In genomic region chr6:122820799-122821650, GRCm38 (mm10) we compare ENCODE assay signal across 8 mouse cellular contexts. TPM values are rescaled to one million over a fixed set of nuclear protein-coding genes. Genes with fewer than 3 reads are reported as not detected.
DNase-seq lines count a peak whose midpoint lies in the region; ATAC-seq and TF ChIP-seq lines count a peak whose summit lies in the region.

No protein-coding gene starts in this region.

- no peak for ATAC-seq in forebrain, postnatal 0 days
- ATAC-seq in midbrain, embryonic 15.5 days (replicated peaks), result peak; percentile 24
- no peak; the same call in 1 of the 2 replicates for ATAC-seq in megakaryocyte progenitor cell, adult 5-6 weeks (replicated peaks; ENCODE audit: poor library complexity)

- TF ChIP-seq CTCF in liver, adult 2 months (IDR thresholded peaks at IDR 0.05; ENCODE audit: low read depth, low read length), result no peak
- no peak for TF ChIP-seq CTCF in forebrain, postnatal 0 days (IDR thresholded peaks at IDR 0.05; ENCODE audit: low read depth)

- DNase-seq in liver, adult 2 months (ENCODE audit: extremely low read depth, low read depth, low spot score), result no peak
- DNase-seq in liver, result no peak
- no peak for DNase-seq in forebrain, postnatal 0 days
- DNase-seq in kidney, postnatal 14 days, result peak; percentile 39
- no peak for DNase-seq in embryo, embryonic 10.5 days (ENCODE audit: low spot score)
- DNase-seq in retina, postnatal 1 day, result no peak

- TF ChIP-seq POLR2A in liver, adult 2 months (IDR thresholded peaks at IDR 0.05; ENCODE audit: extremely low read depth, insufficient read depth, low read length), result no peak

- peak overlapping the region; percentile 86; the same call in 1 of the 2 replicates for H3K4me3 ChIP-seq in liver, adult 2 months (ENCODE audit: insufficient read depth, low read depth, low read length)
- H3K4me3 ChIP-seq in forebrain, postnatal 0 days (ENCODE audit: low read depth, low read length), result peak overlapping the region; percentile 62
- peak overlapping the region; percentile 78 for H3K4me3 ChIP-seq in midbrain, embryonic 15.5 days

- peak overlapping the region; percentile 86 for H3K4me2 ChIP-seq in forebrain, postnatal 0 days (ENCODE audit: low read depth)
- peak overlapping the region; percentile 85 for H3K4me2 ChIP-seq in midbrain, embryonic 15.5 days

- H3K9ac ChIP-seq in liver, adult 2 months (ENCODE audit: low read depth, low read length), result peak overlapping the region; percentile 100
- H3K9ac ChIP-seq in forebrain, postnatal 0 days, result peak overlapping the region; percentile 87
- peak overlapping the region; percentile 79 for H3K9ac ChIP-seq in midbrain, embryonic 15.5 days

- H3K27ac ChIP-seq in liver, adult 2 months (replicated peaks; ENCODE audit: insufficient read depth, low read depth, low read length), result no peak overlapping the region
- no peak overlapping the region for H3K27ac ChIP-seq in forebrain, postnatal 0 days (ENCODE audit: low read depth, low read length)
- no peak overlapping the region for H3K27ac ChIP-seq in midbrain, embryonic 15.5 days

- H3K36me3 ChIP-seq in liver, adult 2 months (ENCODE audit: control insufficient read depth, insufficient read depth, low read length), result no peaks in the 10 kb centered on the region
- H3K36me3 ChIP-seq in forebrain, postnatal 0 days (ENCODE audit: insufficient read depth), result no peaks in the 10 kb centered on the region
- H3K36me3 ChIP-seq in midbrain, embryonic 15.5 days (replicated peaks), result no peaks in the 10 kb centered on the region

- peaks cover 27% of the 10 kb centered on the region for H3K79me2 ChIP-seq in liver, adult 2 months (ENCODE audit: control insufficient read depth, insufficient read depth, low read length)

- H3K9me3 ChIP-seq in forebrain, postnatal 0 days (ENCODE audit: low read length), result no peaks in the 10 kb centered on the region
- no peaks in the 10 kb centered on the region for H3K9me3 ChIP-seq in midbrain, embryonic 15.5 days

- 42% methylated on average over 15 of the region's 15 CpGs for WGBS in liver, adult 2 months
- WGBS in forebrain, postnatal 0 days, result 17% methylated on average over 15 of the region's 15 CpGs
- 16% methylated on average over 15 of the region's 15 CpGs for WGBS in midbrain, embryonic 15.5 days

- peaks cover 29% of the 10 kb centered on the region for H3K4me1 ChIP-seq in liver, adult 2 months (ENCODE audit: control insufficient read depth, insufficient read depth, low read length)
- H3K4me1 ChIP-seq in forebrain, postnatal 0 days (ENCODE audit: insufficient read depth), result peaks cover 19% of the 10 kb centered on the region; the same call in 1 of the 2 replicates
- peaks cover 37% of the 10 kb centered on the region for H3K4me1 ChIP-seq in midbrain, embryonic 15.5 days

- H3K27me3 ChIP-seq in liver, adult 2 months (ENCODE audit: control insufficient read depth, insufficient read depth, low read length), result no peaks in the 10 kb centered on the region
- no peaks in the 10 kb centered on the region for H3K27me3 ChIP-seq in forebrain, postnatal 0 days (ENCODE audit: insufficient read depth, low read length)
- no peaks in the 10 kb centered on the region for H3K27me3 ChIP-seq in midbrain, embryonic 15.5 days (replicated peaks)

RNA-seq across cellular contexts. Expression of gene Foxj2, which starts 1.3 kb away (rescaled TPM):
- 1.7 and 2.3 TPM in 2 replicates for total RNA-seq in liver, adult 2 months (2014; rRNA removed)
- polyA plus RNA-seq in liver, adult 2 months (2012; rRNA removed), result 3.1 and 3.3 TPM in 2 replicates
- 16.3 and 23.4 TPM in 2 replicates for total RNA-seq in forebrain, postnatal 0 days (2014; rRNA removed)
- 6.7 and 8.1 TPM in 2 replicates for polyA plus RNA-seq in forebrain, postnatal 0 days (2015; fragmentation: Nextera tagmentation; extraction: Ambion mirVana)
- polyA plus RNA-seq in midbrain, embryonic 15.5 days (2015; fragmentation: Nextera tagmentation; extraction: Ambion mirVana), result 8.3 and 9.1 TPM in 2 replicates
- total RNA-seq in megakaryocyte progenitor cell, adult 5-6 weeks (2015), result 9.9 and 10.3 TPM in 2 replicates
- total RNA-seq in megakaryocyte progenitor cell, adult 5-6 weeks (2017), result 3.0 and 3.5 TPM in 2 replicates

RNA-seq across cellular contexts. Expression of gene Slc2a3, which starts 19.6 kb away (rescaled TPM):
- 0.28 and 0.40 TPM in 2 replicates for total RNA-seq in liver, adult 2 months (2014; rRNA removed)
- 0.22 and 0.66 TPM in 2 replicates for polyA plus RNA-seq in liver, adult 2 months (2012; rRNA removed)
- 68.9 and 78.2 TPM in 2 replicates for total RNA-seq in forebrain, postnatal 0 days (2014; rRNA removed)
- 27.3 and 41.6 TPM in 2 replicates for polyA plus RNA-seq in forebrain, postnatal 0 days (2015; fragmentation: Nextera tagmentation; extraction: Ambion mirVana)
- 34.6 and 36.8 TPM in 2 replicates for polyA plus RNA-seq in midbrain, embryonic 15.5 days (2015; fragmentation: Nextera tagmentation; extraction: Ambion mirVana)
- 7.0 and 10.0 TPM in 2 replicates for total RNA-seq in megakaryocyte progenitor cell, adult 5-6 weeks (2015)
- total RNA-seq in megakaryocyte progenitor cell, adult 5-6 weeks (2017), result 12.4 and 13.9 TPM in 2 replicates

RNA-seq across cellular contexts. Expression of gene C3ar1, which starts 34.9 kb away (rescaled TPM):
- 1.5 and 1.6 TPM in 2 replicates for total RNA-seq in liver, adult 2 months (2014; rRNA removed)
- 0.66 and 0.99 TPM in 2 replicates for polyA plus RNA-seq in liver, adult 2 months (2012; rRNA removed)
- total RNA-seq in forebrain, postnatal 0 days (2014; rRNA removed), result 1.5 and 2.3 TPM in 2 replicates
- polyA plus RNA-seq in forebrain, postnatal 0 days (2015; fragmentation: Nextera tagmentation; extraction: Ambion mirVana), result 1.7 and 1.8 TPM in 2 replicates
- polyA plus RNA-seq in midbrain, embryonic 15.5 days (2015; fragmentation: Nextera tagmentation; extraction: Ambion mirVana), result 1.4 and 1.6 TPM in 2 replicates
- 0.05 TPM in 1 of 2 replicates, not detected in the other for total RNA-seq in megakaryocyte progenitor cell, adult 5-6 weeks (2015)
- total RNA-seq in megakaryocyte progenitor cell, adult 5-6 weeks (2017), result not detected in 2 replicates

RNA-seq across cellular contexts. Expression of gene Necap1, which starts 53.2 kb away (rescaled TPM):
- total RNA-seq in liver, adult 2 months (2014; rRNA removed), result 22.1 and 26.5 TPM in 2 replicates
- polyA plus RNA-seq in liver, adult 2 months (2012; rRNA removed), result 18.8 and 19.4 TPM in 2 replicates
- total RNA-seq in forebrain, postnatal 0 days (2014; rRNA removed), result 131 and 146 TPM in 2 replicates
- 134 and 152 TPM in 2 replicates for polyA plus RNA-seq in forebrain, postnatal 0 days (2015; fragmentation: Nextera tagmentation; extraction: Ambion mirVana)
- polyA plus RNA-seq in midbrain, embryonic 15.5 days (2015; fragmentation: Nextera tagmentation; extraction: Ambion mirVana), result 134 and 146 TPM in 2 replicates
- 23.2 and 23.3 TPM in 2 replicates for total RNA-seq in megakaryocyte progenitor cell, adult 5-6 weeks (2015)
- 12.3 and 19.7 TPM in 2 replicates for total RNA-seq in megakaryocyte progenitor cell, adult 5-6 weeks (2017)
